Mouse (Mus musculus) MEL (cell line): ENCODE results near the gene Ywhag. TPM values are rescaled to one million over a fixed set of nuclear protein-coding genes. Genes with fewer than 3 reads are reported as not detected.

Source experiments
- DNase-seq: peaks from one replicate; pipeline ENCODE4 v3.0.0; 2011; ENCODE audit warnings: low read depth, low spot score
- H3K27ac ChIP-seq: 2 replicates; pipeline ENCODE4 v1.5.1; 2012; ENCODE audit warnings: low read depth, mild to moderate bottlenecking, control low read depth, low read length, moderate library complexity; ENCODE audit not compliant: control insufficient read depth
- H3K27me3 ChIP-seq, 2 experiments: fragments of 150-350 bp in 1 of 2; sonication (generic) in 1 of 2; 2 replicates each; pipeline ENCODE4 v1.6.1; 2012; ENCODE audit warnings: low read length in 2 of 2, mild to moderate bottlenecking in 2 of 2, improper control_type of control experiment in 1 of 2, moderate library complexity in 1 of 2; ENCODE audit not compliant: insufficient read depth in 2 of 2, control insufficient read depth in 1 of 2
- H3K36me3 ChIP-seq, 2 experiments: 2 replicates each; pipeline ENCODE4 v1.6.1; 2012 to 2014; ENCODE audit warnings: low read length in 2 of 2, improper control_type of control experiment in 1 of 2, inconsistent platforms in 1 of 2, mild to moderate bottlenecking in 1 of 2; ENCODE audit not compliant: insufficient read depth in 2 of 2, control insufficient read depth in 1 of 2
- H3K4me1 ChIP-seq, 2 experiments: fragments of 150-350 bp in 1 of 2; sonication (generic) in 1 of 2; 2 replicates each; pipeline ENCODE4 v1.6.1; 2012; ENCODE audit warnings: low read length in 2 of 2, improper control_type of control experiment in 1 of 2, mild to moderate bottlenecking in 1 of 2; ENCODE audit not compliant: insufficient read depth in 2 of 2, control insufficient read depth in 1 of 2
- H3K4me3 ChIP-seq, 2 experiments: fragments of 150-350 bp in 1 of 2; sonication (generic) in 1 of 2; 2 replicates each; pipeline ENCODE4 v1.5.1; 2012; ENCODE audit warnings: low read depth in 2 of 2, low read length in 2 of 2, mild to moderate bottlenecking in 2 of 2, moderate library complexity in 2 of 2, control low read depth in 1 of 2, improper control_type of control experiment in 1 of 2; ENCODE audit not compliant: control insufficient read depth in 1 of 2, insufficient read depth in 1 of 2
- H3K79me2 ChIP-seq: 2 replicates; pipeline ENCODE4 v1.6.1; 2012; ENCODE audit warnings: mild to moderate bottlenecking, low read length, moderate library complexity; ENCODE audit not compliant: control insufficient read depth, poor library complexity, insufficient read depth
- H3K9ac ChIP-seq: 2 replicates; pipeline ENCODE4 v1.6.1; 2012; ENCODE audit warnings: low read depth, mild to moderate bottlenecking, control low read depth, low read length, moderate library complexity; ENCODE audit not compliant: control insufficient read depth, poor library complexity, severe bottlenecking
- H3K9me3 ChIP-seq: fragments of 150-350 bp; sonication (generic); replicated peaks from 2 replicates; pipeline ENCODE4 v1.6.1; 2012; ENCODE audit warnings: mild to moderate bottlenecking, low read length, improper control_type of control experiment, moderate library complexity; ENCODE audit not compliant: insufficient read depth
- BHLHE40 ChIP-seq: IDR thresholded peaks from 2 replicates; pipeline ENCODE4 v1.6.1; 2012; ENCODE audit warnings: low read depth, mild to moderate bottlenecking, inconsistent platforms, low read length, improper control_type of control experiment, borderline replicate concordance
- CTCF ChIP-seq, 3 experiments: IDR thresholded peaks in 2 of 3; conservative IDR thresholded peaks in 1 of 3; 2 replicates each; pipeline ENCODE4 v1.5.1; 2011 to 2012; ENCODE audit warnings: low read length in 3 of 3, low read depth in 2 of 3, mild to moderate bottlenecking in 2 of 3, improper control_type of control experiment in 1 of 3, inconsistent platforms in 1 of 3, mixed read lengths in 1 of 3, moderate library complexity in 1 of 3; ENCODE audit not compliant: control insufficient read depth in 1 of 3, insufficient read depth in 1 of 3, poor library complexity in 1 of 3, severe bottlenecking in 1 of 3
- E2F4 ChIP-seq: IDR thresholded peaks from 2 replicates; pipeline ENCODE4 v1.6.1; 2011; ENCODE audit warnings: low read depth, low read length, improper control_type of control experiment, borderline replicate concordance
- ETS1 ChIP-seq: IDR thresholded peaks from 2 replicates; pipeline ENCODE4 v1.6.1; 2012; ENCODE audit warnings: low read depth, mild to moderate bottlenecking, inconsistent platforms, low read length, improper control_type of control experiment, moderate library complexity
- GATA1 ChIP-seq: IDR thresholded peaks from 2 replicates; pipeline ENCODE4 v1.6.1; 2011; ENCODE audit warnings: low read depth, low read length, improper control_type of control experiment
- JUND ChIP-seq: IDR thresholded peaks from 2 replicates; pipeline ENCODE4 v1.6.1; 2011; ENCODE audit warnings: low read depth, mild to moderate bottlenecking, improper control_type of control experiment, low read length
- MAFK ChIP-seq: IDR thresholded peaks from 2 replicates; pipeline ENCODE4 v1.6.1; 2011; ENCODE audit warnings: low read depth, mild to moderate bottlenecking, low read length, improper control_type of control experiment, borderline replicate concordance
- MAZ ChIP-seq: IDR thresholded peaks from 2 replicates; pipeline ENCODE4 v1.6.1; 2012; ENCODE audit warnings: low read depth, mild to moderate bottlenecking, inconsistent platforms, low read length, improper control_type of control experiment
- MYB ChIP-seq: IDR thresholded peaks from 2 replicates; pipeline ENCODE4 v1.6.1; 2011; ENCODE audit warnings: mild to moderate bottlenecking, low read depth, low read length, improper control_type of control experiment
- POLR2AphosphoS5 ChIP-seq: IDR thresholded peaks from 2 replicates; pipeline ENCODE4 v1.6.1; 2012; ENCODE audit warnings: low read depth, borderline replicate concordance, mild to moderate bottlenecking, inconsistent platforms, low read length, moderate library complexity, mixed read lengths
- SMC3 ChIP-seq: IDR thresholded peaks from 2 replicates; pipeline ENCODE4 v1.6.1; 2011; ENCODE audit warnings: low read depth, low read length, improper control_type of control experiment
- TBP ChIP-seq: IDR thresholded peaks from 2 replicates; pipeline ENCODE4 v1.8.0; 2011; ENCODE audit warnings: low read depth, low read length, improper control_type of control experiment
- USF2 ChIP-seq, 2 experiments: IDR thresholded peaks; 2 replicates each; pipeline ENCODE4 v1.6.1; 2011 to 2012; ENCODE audit warnings: improper control_type of control experiment in 2 of 2, low read length in 2 of 2, borderline replicate concordance in 1 of 2, inconsistent platforms in 1 of 2, low read depth in 1 of 2, mild to moderate bottlenecking in 1 of 2; ENCODE audit not compliant: insufficient read depth in 1 of 2
- ZC3H11A ChIP-seq: IDR thresholded peaks from 2 replicates; pipeline ENCODE4 v1.6.1; 2012; ENCODE audit warnings: low read depth, mild to moderate bottlenecking, inconsistent platforms, low read length, improper control_type of control experiment
- ZKSCAN1 ChIP-seq: IDR thresholded peaks from 2 replicates; pipeline ENCODE4 v1.6.1; 2012; ENCODE audit warnings: low read depth, mild to moderate bottlenecking, inconsistent platforms, low read length, improper control_type of control experiment, moderate library complexity
- polyA plus RNA-seq, 2 experiments: library from polyadenylated mRNA; stranded (reverse) in 1 of 2; unstranded in 1 of 2; fragments of >175 nt in 1 of 2; fragments of >200 nt in 1 of 2; gene quantifications; 2 replicates each; pipeline versions ENCODE4 v1.2.1 to v1.2.4; 2012; ENCODE audit warnings: low replicate concordance in 2 of 2, low read depth in 1 of 2; ENCODE audit not compliant: insufficient read length in 2 of 2, insufficient read depth in 1 of 2, missing spikeins in 1 of 2
- total RNA-seq: library from RNA; depleted of rRNA; stranded (reverse); fragments of 300-350 nt; gene quantifications from 2 replicates; pipeline ENCODE4 v1.2.3, GENCODE M21; 2012

Gene Ywhag
- total and polyA plus RNA-seq, 3 experiments, result 109 to 295 (median 268) TPM

GRCm38 (mm10) chr5:135966866-135967265, 32.5 kb upstream of the Ywhag start:
- Histone ChIP-seq H3K9ac (no peak overlapping the region), H3K27me3 (no peaks in the 10 kb centered on the region), H3K79me2 (peaks cover 4% of the 10 kb centered on the region; the same call in 1 of the 2 replicates), H3K27ac (no peak overlapping the region), H3K36me3 (peaks cover 0 to 4% of the 10 kb centered on the region in 2 experiments; a peak in 2 of 4 replicates), H3K4me3 (no peak overlapping the region), H3K9me3 (no peaks in the 10 kb centered on the region), H3K4me1 (peaks cover under 1 to 4% of the 10 kb centered on the region in 2 experiments; a peak in 3 of 4 replicates)
- TF ChIP-seq ETS1 (no peak), CTCF (IDR thresholded peaks at IDR 0.05 in 2 of 3, conservative IDR thresholded peaks at IDR 0.05 in 1 of 3; ENCODE audit: control insufficient read depth in 1 of 3, insufficient read depth in 1 of 3, low read depth in 2 of 3, low read length in 3 of 3, poor library complexity in 1 of 3, severe bottlenecking in 1 of 3) (peak; percentile 58 to 74 (median 73)), SMC3 (peak; percentile 39; the same call in 1 of the 2 replicates), ZC3H11A (peak; percentile 13; the same call in 1 of the 2 replicates)
- DNase-seq, result peak; percentile 75

- no peak overlapping the region for H3K9ac ChIP-seq
- no peaks in the 10 kb centered on the region for H3K9me3 ChIP-seq
- peaks cover 4 to 14% of the 10 kb centered on the region in 2 experiments; a peak in 3 of 4 replicates for H3K4me1 ChIP-seq
- no peak overlapping the region for H3K4me3 ChIP-seq
- H3K79me2 ChIP-seq, result peaks cover 4% of the 10 kb centered on the region; the same call in 1 of the 2 replicates
- no peaks in the 10 kb centered on the region for H3K27me3 ChIP-seq
- no peak for DNase-seq
- no peak overlapping the region for H3K27ac ChIP-seq
- H3K36me3 ChIP-seq, result peaks cover 0 to 11% of the 10 kb centered on the region in 2 experiments; a peak in 2 of 4 replicates
- TF ChIP-seq JUND (no peak), BHLHE40 (no peak), MYB (no peak), ZC3H11A (no peak), ZKSCAN1 (no peak), MAFK (no peak), MAZ (no peak), POLR2AphosphoS5 (no peak)
Measured at GRCm38 (mm10) chr5:135965501-135965930, 31.1 kb upstream of the Ywhag start.

GRCm38 (mm10) chr5:135963280-135963627, 28.8 kb upstream of the Ywhag start:
- peaks cover 4% of the 10 kb centered on the region; the same call in 1 of the 2 replicates for H3K79me2 ChIP-seq

More at GRCm38 (mm10) chr5:135963280-135963627, 28.8 kb upstream of the Ywhag start:
- TF ChIP-seq USF2 (IDR thresholded peaks at IDR 0.05; ENCODE audit: borderline replicate concordance in 1 of 2, insufficient read depth in 1 of 2, low read depth in 1 of 2, low read length in 2 of 2) (no peak), GATA1 (0 out of 2 replicates have a peak, but pooled peaks have one; percentile 6), TBP (0 out of 2 replicates have a peak, but pooled peaks have one; percentile 37), MAZ (0 out of 2 replicates have a peak, but pooled peaks have one; percentile 6), E2F4 (no peak)
- Histone ChIP-seq H3K36me3 (peaks cover 0 to 12% of the 10 kb centered on the region in 2 experiments; a peak in 2 of 4 replicates), H3K4me1 (peaks cover 4 to 14% of the 10 kb centered on the region in 2 experiments; a peak in 3 of 4 replicates), H3K4me3 (peak overlapping the region; percentile 81 to 95), H3K9ac (peak overlapping the region; percentile 93), H3K27ac (no peak overlapping the region), H3K9me3 (no peaks in the 10 kb centered on the region), H3K27me3 (no peaks in the 10 kb centered on the region)
- DNase-seq, result peak; percentile 60
